Mouse (Mus musculus): ENCODE data around the gene Adamts9. TPM values are rescaled to one million over a fixed set of nuclear protein-coding genes. Genes with fewer than 3 reads are reported as not detected.

Gene Adamts9
- polyA plus RNA-seq, 1 experiment from 2014 or later: 2.1 TPM

DNA sequence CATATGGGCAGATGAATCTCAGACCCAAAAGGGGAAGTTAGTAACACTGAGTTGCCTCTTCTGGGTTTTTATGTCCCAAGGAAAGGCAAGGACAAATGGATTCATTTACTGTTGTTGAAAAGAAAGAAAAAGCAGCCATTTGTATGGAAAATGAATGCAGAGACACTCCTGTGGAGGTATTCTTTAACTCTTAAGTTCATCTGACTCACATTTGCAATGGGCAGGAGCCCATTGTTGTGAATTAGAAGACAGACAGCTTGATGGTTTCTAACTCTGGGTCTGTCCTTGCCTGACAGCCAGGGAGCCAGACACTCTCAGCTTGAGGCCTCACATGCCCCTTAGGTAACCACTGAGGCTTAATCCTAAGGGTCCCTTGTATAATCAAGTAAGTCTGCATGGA, 131.7 kb downstream of the Adamts9 start:
- Histone ChIP-seq H3K4me1 (replicated peaks) (peaks cover 17% of the 10 kb centered on the region), H3K27ac (no peak overlapping the region), H3K4me3 (no peak overlapping the region), H3K27me3 (ENCODE audit: insufficient read depth, poor library complexity, severe bottlenecking) (peaks cover 22% of the 10 kb centered on the region), H3K36me3 (no peaks in the 10 kb centered on the region), H3K9me3 (no peaks in the 10 kb centered on the region)
- no peak for DNase-seq (ENCODE audit: low spot score)

DNA sequence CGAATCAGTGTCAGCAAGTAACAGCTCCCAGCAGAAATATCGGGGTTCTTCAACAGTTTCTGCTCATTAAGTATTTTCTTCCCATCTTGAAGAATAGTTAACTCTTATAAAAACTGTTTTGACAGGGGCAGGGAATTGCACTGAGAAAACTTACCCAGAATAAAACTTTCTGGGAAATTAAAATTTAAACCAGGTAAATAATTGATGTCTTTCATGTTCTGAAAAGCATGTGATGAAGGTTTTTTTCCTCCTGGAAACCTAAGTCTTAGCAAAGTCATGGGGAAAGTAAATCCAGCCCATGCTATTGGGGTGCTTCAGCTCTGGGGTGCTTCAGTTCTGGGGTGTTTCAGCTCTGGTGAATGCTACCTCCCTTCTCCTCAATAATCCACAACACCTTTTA, 132.7 kb downstream of the Adamts9 start:
- WGBS: 91% methylated on average over 2 of the region's 2 CpGs
- H3K36me3 ChIP-seq: no peaks in the 10 kb centered on the region
- H3K4me1 ChIP-seq (replicated peaks): peaks cover 9% of the 10 kb centered on the region; the same call in 1 of the 2 replicates
- H3K4me3 ChIP-seq: no peak overlapping the region
- no peak for DNase-seq (ENCODE audit: low spot score)
- no peaks in the 10 kb centered on the region for H3K9me3 ChIP-seq
- peaks cover 15% of the 10 kb centered on the region for H3K27me3 ChIP-seq (ENCODE audit: insufficient read depth, poor library complexity, severe bottlenecking)
- H3K27ac ChIP-seq: no peak overlapping the region

DNA sequence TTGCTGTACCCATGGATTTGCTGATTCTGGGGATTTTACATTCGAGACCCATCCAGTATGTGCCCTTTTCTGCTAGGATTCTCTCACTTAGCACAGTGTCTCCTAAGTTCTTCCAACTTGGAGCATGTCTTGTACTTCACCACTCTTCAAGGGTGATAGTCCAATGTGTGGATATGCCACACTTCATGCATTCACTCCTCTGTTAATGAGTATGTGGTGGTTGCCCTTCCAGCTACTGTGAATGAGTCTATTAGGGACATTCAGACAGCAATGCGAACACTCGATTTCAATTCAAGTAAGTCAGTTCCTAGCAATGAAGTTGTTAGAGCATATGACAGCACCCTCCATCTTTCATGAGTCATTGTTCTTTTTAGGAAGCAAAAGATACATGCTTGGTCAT, 133.5 kb downstream of the Adamts9 start:
- H3K36me3 ChIP-seq: no peaks in the 10 kb centered on the region
- no peaks in the 10 kb centered on the region for H3K9me3 ChIP-seq
- DNase-seq (ENCODE audit: low spot score): no peak
- no peak overlapping the region for H3K27ac ChIP-seq
- H3K4me1 ChIP-seq (replicated peaks): peaks cover 9% of the 10 kb centered on the region; the same call in 1 of the 2 replicates
- H3K4me3 ChIP-seq: no peak overlapping the region
- WGBS: 88% methylated on average over 3 of the region's 3 CpGs
- H3K27me3 ChIP-seq (ENCODE audit: insufficient read depth, poor library complexity, severe bottlenecking): peaks cover 12% of the 10 kb centered on the region

DNA sequence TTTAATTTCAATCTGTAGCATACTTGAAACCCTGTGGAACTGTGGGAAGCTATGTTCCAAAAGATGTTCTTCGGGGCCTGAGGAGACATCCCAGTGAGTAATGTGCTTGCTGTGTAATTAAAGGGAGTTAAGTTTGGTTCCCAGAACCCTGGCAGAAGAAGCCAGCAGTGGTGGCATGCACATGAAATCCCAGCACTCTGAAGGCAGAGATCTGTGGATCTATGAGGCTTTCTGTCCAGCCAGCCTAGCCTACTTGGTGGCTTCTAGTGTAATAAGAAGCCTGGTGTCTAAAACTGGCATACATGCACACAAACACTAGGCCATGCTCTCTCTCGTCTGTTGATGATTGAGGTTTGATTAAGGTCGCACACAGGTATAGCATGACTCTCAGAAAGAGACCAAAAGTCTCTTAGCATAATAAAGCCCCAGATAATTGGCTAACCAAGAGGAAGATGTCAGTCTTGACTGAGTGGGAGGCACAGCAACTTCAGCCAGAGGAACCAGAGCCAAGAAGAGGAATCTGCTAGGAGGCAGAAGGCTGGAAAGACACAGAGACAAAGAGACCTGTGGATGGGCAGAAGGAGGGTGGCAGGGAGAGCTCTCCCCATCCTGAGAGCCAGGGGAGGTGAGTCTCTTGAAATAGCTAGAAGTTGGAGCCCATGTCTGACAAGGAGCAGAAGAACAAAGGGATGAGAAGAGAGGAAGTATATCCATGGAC, 138.9 kb downstream of the Adamts9 start:
- Histone ChIP-seq H3K9me3 (no peaks in the 10 kb centered on the region), H3K27ac (no peak overlapping the region), H3K27me3 (ENCODE audit: insufficient read depth, poor library complexity, severe bottlenecking) (no peaks in the 10 kb centered on the region; the same call in 1 of the 2 replicates), H3K4me1 (replicated peaks) (0 out of 2 replicates have a peak, but pooled peaks cover 4% of the 10 kb centered on the region), H3K4me3 (no peak overlapping the region), H3K36me3 (no peaks in the 10 kb centered on the region)
- DNase-seq (ENCODE audit: low spot score): no peak
- 87% methylated on average over 3 of the region's 3 CpGs for WGBS

DNA sequence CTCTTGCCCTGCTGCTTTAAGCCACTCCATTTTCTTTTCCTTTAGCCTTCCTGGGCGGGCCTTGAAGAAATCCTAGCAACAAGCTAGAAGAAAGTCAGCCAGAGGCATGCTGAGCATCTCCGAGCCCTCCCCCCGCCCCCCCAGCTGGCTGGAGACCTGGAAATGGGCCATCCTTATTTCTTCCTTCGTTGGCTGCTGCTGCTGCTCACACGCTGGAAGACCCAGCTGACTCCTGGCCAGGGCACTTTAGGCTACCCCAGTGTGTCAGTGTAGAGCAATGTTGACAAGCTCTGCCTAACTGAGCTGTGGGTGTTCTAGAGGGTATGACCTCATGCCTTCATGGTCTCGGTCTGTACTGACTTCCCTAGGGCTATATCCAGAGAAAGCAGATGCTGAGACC, 140.1 kb downstream of the Adamts9 start:
- DNase-seq (ENCODE audit: low spot score): no peak
- Histone ChIP-seq H3K27me3 (ENCODE audit: insufficient read depth, poor library complexity, severe bottlenecking) (no peaks in the 10 kb centered on the region), H3K36me3 (no peaks in the 10 kb centered on the region), H3K4me1 (replicated peaks) (0 out of 2 replicates have a peak, but pooled peaks cover 4% of the 10 kb centered on the region), H3K27ac (no peak overlapping the region), H3K4me3 (no peak overlapping the region), H3K9me3 (no peaks in the 10 kb centered on the region)
- 58% methylated on average over 6 of the region's 6 CpGs for WGBS

DNA sequence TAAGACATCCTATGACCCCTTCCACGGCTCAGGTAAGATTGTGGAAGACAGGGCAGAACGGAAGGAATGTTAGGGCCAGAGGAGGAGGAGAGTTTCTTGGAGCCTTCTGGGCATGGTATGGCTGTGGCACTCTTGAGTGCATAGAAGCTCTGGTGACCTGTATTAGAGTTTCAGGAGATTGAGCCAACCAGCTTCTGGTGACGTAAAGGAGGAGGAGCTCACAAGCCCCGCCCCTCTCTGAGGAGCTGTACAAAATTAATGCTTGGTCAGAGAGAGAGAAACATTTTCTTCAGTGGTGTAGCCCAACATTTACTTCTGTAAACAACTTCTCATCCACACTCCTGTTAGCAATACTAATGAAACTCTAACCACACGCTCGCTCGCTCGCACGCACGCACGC, 140.9 kb downstream of the Adamts9 start:
- H3K9me3 ChIP-seq: no peaks in the 10 kb centered on the region
- 0 out of 2 replicates have a peak, but pooled peaks cover 4% of the 10 kb centered on the region for H3K4me1 ChIP-seq (replicated peaks)
- no peaks in the 10 kb centered on the region for H3K27me3 ChIP-seq (ENCODE audit: insufficient read depth, poor library complexity, severe bottlenecking)
- no peaks in the 10 kb centered on the region for H3K36me3 ChIP-seq
- 94% methylated on average over 11 of the region's 11 CpGs for WGBS
- no peak overlapping the region for H3K27ac ChIP-seq
- no peak for DNase-seq (ENCODE audit: low spot score)
- H3K4me3 ChIP-seq: no peak overlapping the region

DNA sequence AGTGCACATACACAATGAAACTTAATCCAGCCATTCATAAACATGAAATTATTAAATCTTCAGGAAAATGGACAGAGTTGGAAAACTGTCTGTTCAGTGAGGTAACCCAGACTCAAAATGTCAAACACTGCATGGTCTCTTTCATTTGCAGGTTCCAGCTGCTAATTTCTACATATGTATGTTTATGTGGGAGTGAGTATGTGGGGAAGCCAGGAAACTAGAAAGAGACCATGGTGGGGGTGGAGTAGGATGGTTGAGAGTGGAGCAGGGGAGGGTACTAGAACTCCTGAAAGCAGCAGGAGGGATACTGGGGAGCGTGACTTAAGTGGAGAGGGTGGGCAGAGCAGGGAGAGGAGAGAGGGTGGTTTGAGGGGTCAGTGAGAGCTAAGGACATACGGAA, 141.8 kb downstream of the Adamts9 start:
- H3K4me1 ChIP-seq (replicated peaks): 0 out of 2 replicates have a peak, but pooled peaks cover 4% of the 10 kb centered on the region
- 87% methylated on average over 2 of the region's 2 CpGs for WGBS
- H3K4me3 ChIP-seq: no peak overlapping the region
- H3K9me3 ChIP-seq: no peaks in the 10 kb centered on the region
- DNase-seq (ENCODE audit: low spot score): no peak
- no peaks in the 10 kb centered on the region for H3K27me3 ChIP-seq (ENCODE audit: insufficient read depth, poor library complexity, severe bottlenecking)
- no peak overlapping the region for H3K27ac ChIP-seq
- no peaks in the 10 kb centered on the region for H3K36me3 ChIP-seq

DNA sequence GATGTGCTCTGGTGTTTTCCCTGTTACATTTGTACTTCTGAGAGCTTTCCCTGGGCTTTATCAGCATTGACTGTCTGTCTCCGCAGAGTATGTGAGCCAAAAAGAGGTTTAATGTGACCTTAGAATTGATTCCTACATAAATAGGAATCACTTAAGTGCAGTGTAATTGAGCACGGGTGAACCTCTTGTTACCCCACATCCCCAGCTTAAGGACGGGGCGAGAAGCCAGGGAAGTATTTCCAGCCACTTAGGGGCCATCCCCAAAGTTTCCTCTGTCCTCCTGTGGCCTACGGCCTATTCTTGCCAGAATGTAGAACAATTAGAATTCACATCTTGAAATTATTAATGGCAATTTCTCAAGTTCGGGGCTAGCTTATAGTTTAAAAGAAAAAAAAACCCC, 149.5 kb downstream of the Adamts9 start:
- Histone ChIP-seq H3K36me3 (peaks cover 5% of the 10 kb centered on the region; the same call in 1 of the 2 replicates), H3K27ac (no peak overlapping the region), H3K27me3 (ENCODE audit: insufficient read depth, poor library complexity, severe bottlenecking) (no peaks in the 10 kb centered on the region), H3K4me1 (replicated peaks) (no peaks in the 10 kb centered on the region), H3K4me3 (no peak overlapping the region), H3K9me3 (no peaks in the 10 kb centered on the region)
- DNase-seq (ENCODE audit: low spot score): no peak
- WGBS: 85% methylated on average over 6 of the region's 6 CpGs

DNA sequence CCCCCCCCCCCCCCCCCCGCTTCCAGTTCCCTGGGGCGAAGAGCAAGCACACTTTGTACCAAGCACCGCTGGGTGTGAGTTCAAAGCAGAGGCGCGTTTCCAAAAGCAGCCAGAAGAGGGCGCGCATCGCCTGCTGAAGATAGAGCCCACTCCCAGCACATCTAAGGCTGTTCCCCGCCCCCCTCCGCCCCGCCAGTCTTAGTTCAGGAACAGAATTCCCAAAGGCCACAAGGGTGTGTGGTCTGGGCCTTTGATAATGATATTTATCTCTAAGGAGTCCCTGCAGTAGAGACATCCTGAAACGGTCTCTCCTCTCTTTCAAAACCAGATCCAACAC, 155.9 kb downstream of the Adamts9 start:
- whole genome bisulfite sequencing: 0% methylated on average over 12 of the region's 12 CpGs
- H3K9me3 ChIP-seq: no peaks in the 10 kb centered on the region
- peaks cover 13% of the 10 kb centered on the region for H3K4me1 ChIP-seq (replicated peaks)
- H3K36me3 ChIP-seq: no peaks in the 10 kb centered on the region
- H3K27me3 ChIP-seq (ENCODE audit: insufficient read depth, poor library complexity, severe bottlenecking): peaks cover 22% of the 10 kb centered on the region
- H3K27ac ChIP-seq: peak overlapping the region; percentile 50; the same call in 1 of the 2 replicates
- peak; percentile 95 for DNase-seq (ENCODE audit: low spot score)
- peak overlapping the region; percentile 48 for H3K4me3 ChIP-seq

DNA sequence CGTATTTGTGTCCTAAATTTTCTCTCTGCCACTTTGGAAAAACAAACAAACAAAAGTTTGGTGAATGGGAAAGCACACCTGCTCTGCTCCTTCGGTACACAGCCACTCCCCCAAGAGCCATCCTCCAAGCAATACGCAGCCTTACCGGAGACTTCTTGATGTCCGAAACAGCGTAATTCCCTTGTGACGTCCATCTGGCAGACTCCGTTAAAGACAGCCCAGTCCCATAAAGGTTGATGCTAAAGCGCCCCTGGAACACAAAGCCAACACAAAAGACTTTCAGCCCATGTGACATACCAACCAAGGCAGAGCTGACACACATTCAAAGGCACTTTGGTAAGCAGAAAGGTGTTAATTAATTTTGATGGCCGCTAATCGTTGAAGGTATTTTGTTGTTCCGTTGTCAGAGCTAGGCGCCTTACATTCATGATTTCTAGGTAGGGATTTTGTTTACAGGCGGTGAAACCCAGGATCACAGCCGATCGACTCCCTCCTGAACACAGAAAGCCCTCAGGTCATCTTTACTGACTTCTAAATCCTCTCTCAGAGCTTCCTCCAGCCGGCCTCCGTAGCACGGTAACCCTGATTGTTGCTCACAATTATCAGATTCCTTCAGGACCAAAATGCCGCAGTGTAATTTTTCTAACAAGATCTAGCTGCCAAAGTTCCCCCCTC, 156.5 kb downstream of the Adamts9 start:
- peaks cover 22% of the 10 kb centered on the region for H3K27me3 ChIP-seq (ENCODE audit: insufficient read depth, poor library complexity, severe bottlenecking)
- H3K4me1 ChIP-seq (replicated peaks): peaks cover 13% of the 10 kb centered on the region
- 4% methylated on average over 20 of the region's 20 CpGs for WGBS
- DNase-seq (ENCODE audit: low spot score): peak; percentile 23
- no peaks in the 10 kb centered on the region for H3K36me3 ChIP-seq
- no peaks in the 10 kb centered on the region for H3K9me3 ChIP-seq
- H3K27ac ChIP-seq: peak overlapping the region; percentile 50; the same call in 1 of the 2 replicates
- peak overlapping the region; percentile 48 for H3K4me3 ChIP-seq

DNA sequence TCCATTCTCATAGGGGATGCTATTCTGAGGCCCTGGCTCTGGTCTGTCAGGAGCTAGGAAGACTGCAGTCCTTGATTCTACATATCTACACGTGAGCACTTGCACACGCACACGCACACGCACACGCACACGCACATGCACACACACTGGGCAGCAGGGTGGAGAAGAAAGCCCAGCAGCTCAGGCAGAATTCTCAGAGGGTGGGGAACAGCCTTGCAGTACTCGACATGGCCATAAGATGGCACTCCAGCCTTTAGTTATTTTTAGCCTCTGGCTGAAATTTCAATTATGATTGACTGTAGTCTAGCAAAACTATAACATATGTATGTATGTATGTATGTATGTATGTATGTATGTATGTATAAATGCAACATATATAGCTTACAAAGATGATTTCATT, 158.5 kb downstream of the Adamts9 start:
- no peaks in the 10 kb centered on the region for H3K9me3 ChIP-seq
- no peak overlapping the region for H3K27ac ChIP-seq
- WGBS: 19% methylated on average over 7 of the region's 7 CpGs
- no peaks in the 10 kb centered on the region for H3K36me3 ChIP-seq
- H3K4me1 ChIP-seq (replicated peaks): peaks cover 14% of the 10 kb centered on the region
- DNase-seq (ENCODE audit: low spot score): peak; percentile 62
- H3K4me3 ChIP-seq: no peak overlapping the region
- peaks cover 22% of the 10 kb centered on the region for H3K27me3 ChIP-seq (ENCODE audit: insufficient read depth, poor library complexity, severe bottlenecking)

DNA sequence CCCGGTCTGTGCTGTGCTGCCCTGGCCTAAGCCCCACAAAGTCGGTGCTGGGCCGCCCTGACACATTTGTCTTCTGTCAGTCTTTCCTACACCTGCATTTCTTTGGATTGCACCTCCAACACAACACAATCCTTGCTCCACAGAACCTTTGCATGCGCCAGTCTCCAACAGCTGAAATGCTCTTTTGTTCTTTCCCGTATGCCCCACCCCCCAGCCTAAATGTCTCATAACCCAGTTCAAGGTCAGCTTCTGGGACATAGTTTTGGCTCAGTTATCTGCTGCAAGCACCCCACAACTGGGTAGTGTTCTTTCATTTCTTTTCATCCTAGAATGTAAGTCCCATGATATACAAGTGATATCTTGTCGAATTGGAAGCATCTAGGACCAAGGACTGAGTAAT, 161.8 kb downstream of the Adamts9 start:
- Histone ChIP-seq H3K9me3 (no peaks in the 10 kb centered on the region), H3K4me3 (no peak overlapping the region), H3K27ac (no peak overlapping the region), H3K36me3 (no peaks in the 10 kb centered on the region), H3K4me1 (replicated peaks) (peaks cover 10% of the 10 kb centered on the region), H3K27me3 (ENCODE audit: insufficient read depth, poor library complexity, severe bottlenecking) (peaks cover 18% of the 10 kb centered on the region)
- DNase-seq (ENCODE audit: low spot score): no peak
- WGBS: 90% methylated on average over 6 of the region's 6 CpGs

DNA sequence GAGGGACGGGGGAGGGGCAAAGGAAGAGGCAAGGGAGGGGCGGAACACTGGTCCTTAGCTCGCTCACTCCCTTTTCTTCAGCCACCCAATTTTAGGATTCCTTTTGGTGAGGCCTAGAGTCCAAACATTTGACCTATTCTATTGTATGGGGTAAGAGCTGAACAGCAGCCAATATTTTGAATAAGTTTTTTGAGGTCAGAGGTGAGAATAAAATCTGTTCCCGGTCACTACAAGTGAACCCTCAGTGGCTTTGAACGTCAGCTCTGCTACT, 163.4 kb downstream of the Adamts9 start:
- H3K9me3 ChIP-seq: no peaks in the 10 kb centered on the region
- H3K27me3 ChIP-seq (ENCODE audit: insufficient read depth, poor library complexity, severe bottlenecking): peaks cover 4% of the 10 kb centered on the region; the same call in 1 of the 2 replicates
- no peak for DNase-seq (ENCODE audit: low spot score)
- no peak overlapping the region for H3K4me3 ChIP-seq
- H3K4me1 ChIP-seq (replicated peaks): peaks cover 8% of the 10 kb centered on the region
- no peak overlapping the region for H3K27ac ChIP-seq
- no peaks in the 10 kb centered on the region for H3K36me3 ChIP-seq
- WGBS: 42% methylated on average over 5 of the region's 5 CpGs
